Mouse (Mus musculus): ENCODE data around the gene Rad51d. TPM values are rescaled to one million over a fixed set of nuclear protein-coding genes. Genes with fewer than 3 reads are reported as not detected.

Rad51d gene
- polyA plus RNA-seq (2012; rRNA removed): 9.7 and 11.6 TPM in 2 replicates

GRCm38 (mm10) chr11:82890342-82890762, at the start of gene Rad51d:
Gene Rad51d, minus strand, starts transcription at chr11:82890614.

GRCm38 (mm10) chr11:82910250-82910649, 19.8 kb upstream of the Rad51d start, which contains the start of gene Unc45b:
Gene Unc45b, plus strand, starts transcription at chr11:82910550.

GRCm38 (mm10) chr11:82907651-82908607, 17.5 kb upstream of the Rad51d start, which contains the start of gene Nle1:
Gene Nle1, minus strand, starts transcription at chr11:82908411.

GRCm38 (mm10) chr11:82891936-82892335, 1.5 kb upstream of the Rad51d start, which contains the start of gene Fndc8:
Gene Fndc8, plus strand, starts transcription at chr11:82892124.

GRCm38 (mm10) chr11:82871031-82871446, 19.4 kb downstream of the Rad51d start, which contains the start of gene Rffl:
Gene Rffl, minus strand, starts transcription at chr11:82871210.

Other genes with a start within 250 kb of the Rad51d start
- 0.26 and 0.28 TPM in 2 replicates for gene Cct6b, start 126.3 kb downstream of the Rad51d start, polyA plus RNA-seq (2012; rRNA removed)
- 18.4 and 19.3 TPM in 2 replicates for gene Zfp830, start 126.3 kb downstream of the Rad51d start, polyA plus RNA-seq (2012; rRNA removed)
- gene Lig3, start 109.5 kb downstream of the Rad51d start, polyA plus RNA-seq (2012; rRNA removed): 40.8 and 42.4 TPM in 2 replicates
- gene Rffl, start 19.4 kb downstream of the Rad51d start, polyA plus RNA-seq (2012; rRNA removed): 5.4 and 6.8 TPM in 2 replicates
- 0.02 TPM in 1 of 2 replicates, not detected in the other for gene Fndc8, start 1.5 kb upstream of the Rad51d start, polyA plus RNA-seq (2012; rRNA removed)
- 72.8 and 74.0 TPM in 2 replicates for gene Nle1, start 17.8 kb upstream of the Rad51d start, polyA plus RNA-seq (2012; rRNA removed)
- 1.1 and 5.9 TPM in 2 replicates for gene Unc45b, start 19.9 kb upstream of the Rad51d start, polyA plus RNA-seq (2012; rRNA removed)
- gene Slfn5, start 60.7 kb upstream of the Rad51d start, polyA plus RNA-seq (2012; rRNA removed): 1.9 and 2.2 TPM in 2 replicates
- 3.3 and 3.7 TPM in 2 replicates for gene Slfn9, start 101.2 kb upstream of the Rad51d start, polyA plus RNA-seq (2012; rRNA removed)
- gene Slfn8, start 130.2 kb upstream of the Rad51d start, polyA plus RNA-seq (2012; rRNA removed): 0.43 and 0.66 TPM in 2 replicates
- gene Slfn2, start 174.5 kb upstream of the Rad51d start, polyA plus RNA-seq (2012; rRNA removed): 2.2 and 3.4 TPM in 2 replicates
- gene Slfn1, start 226.2 kb upstream of the Rad51d start, polyA plus RNA-seq (2012; rRNA removed): 0.45 and 0.84 TPM in 2 replicates

All from central nervous system, embryonic 14 days (tissue).